19 mouse cellular contexts compared by ENCODE assay signal in the genomic region with DNA sequence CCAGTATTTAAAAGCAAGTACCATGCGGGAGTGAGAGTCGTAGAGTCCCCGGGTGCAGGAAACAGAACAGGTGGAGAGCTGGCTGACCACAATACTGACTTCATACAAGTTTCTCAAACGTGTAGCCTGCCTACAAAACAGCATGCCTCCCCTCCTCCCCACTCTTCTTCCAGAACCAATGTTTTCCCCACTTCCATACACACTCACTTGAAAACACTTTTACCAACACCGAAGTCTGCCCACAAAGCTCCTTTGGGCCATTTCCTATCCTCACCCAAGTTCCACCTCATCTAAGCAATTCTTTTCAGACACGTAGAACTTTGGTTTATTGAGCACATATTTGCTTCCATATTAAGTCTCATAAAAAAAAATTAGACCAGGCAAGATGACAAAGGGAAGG. TPM values are rescaled to one million over a fixed set of nuclear protein-coding genes. Genes with fewer than 3 reads are reported as not detected.
DNase-seq lines count a peak whose midpoint lies in the region; ATAC-seq lines count a peak whose summit lies in the region.
"Had no signal": no experiment of that assay in that cellular context is flagged by ENCODE, and none has a peak within 500 bp of the region (broad histone marks: within the 10 kb centered on the region; RNA-seq: fewer than 3 reads in every experiment).

No protein-coding gene starts in this region.

- peaks cover 98% of the 10 kb centered on the region for H3K27me3 ChIP-seq in lung, embryonic 15.5 days
- peaks cover 100% of the 10 kb centered on the region for H3K27me3 ChIP-seq in embryonic facial prominence, embryonic 14.5 days (replicated peaks; ENCODE audit: control insufficient read depth, insufficient read depth, low read length)
- peaks cover 93% of the 10 kb centered on the region for H3K27me3 ChIP-seq in limb, embryonic 11.5 days (ENCODE audit: control insufficient read depth, insufficient read depth, low read length)

- WGBS in lung, embryonic 15.5 days, result 35% methylated on average over 6 of the region's 6 CpGs
- WGBS in embryonic facial prominence, embryonic 14.5 days, result 4% methylated on average over 6 of the region's 6 CpGs
- WGBS in limb, embryonic 11.5 days, result under 1% methylated on average over 6 of the region's 6 CpGs

- H3K9me3 ChIP-seq in lung, embryonic 15.5 days, result no peaks in the 10 kb centered on the region
- H3K9me3 ChIP-seq in embryonic facial prominence, embryonic 14.5 days (ENCODE audit: control insufficient read depth, low read length), result no peaks in the 10 kb centered on the region
- H3K9me3 ChIP-seq in limb, embryonic 11.5 days (ENCODE audit: control insufficient read depth, low read length), result no peaks in the 10 kb centered on the region
- H3K9me3 ChIP-seq: neural tube, embryonic 12.5 days had no signal

- H3K4me1 ChIP-seq in lung, embryonic 15.5 days, result peaks cover 36% of the 10 kb centered on the region
- H3K4me1 ChIP-seq in embryonic facial prominence, embryonic 14.5 days (ENCODE audit: control insufficient read depth, insufficient read depth, low read length), result peaks cover 4% of the 10 kb centered on the region; the same call in 1 of the 2 replicates
- H3K4me1 ChIP-seq in limb, embryonic 11.5 days (ENCODE audit: control insufficient read depth, insufficient read depth, low read length), result peaks cover 30% of the 10 kb centered on the region

- H3K36me3 ChIP-seq in lung, embryonic 15.5 days, result no peaks in the 10 kb centered on the region
- H3K36me3 ChIP-seq in embryonic facial prominence, embryonic 14.5 days (ENCODE audit: control insufficient read depth, insufficient read depth, low read length), result no peaks in the 10 kb centered on the region
- no peaks in the 10 kb centered on the region for H3K36me3 ChIP-seq in limb, embryonic 11.5 days (ENCODE audit: control insufficient read depth, insufficient read depth, low read length)
- H3K36me3 ChIP-seq: neural tube, embryonic 12.5 days had no signal

- no peak overlapping the region for H3K27ac ChIP-seq in lung, embryonic 15.5 days
- H3K27ac ChIP-seq in embryonic facial prominence, embryonic 14.5 days (replicated peaks; ENCODE audit: low read depth, low read length), result peak overlapping the region; percentile 39; the same call in 1 of the 2 replicates
- no peak overlapping the region for H3K27ac ChIP-seq in limb, embryonic 11.5 days (replicated peaks; ENCODE audit: low read depth, low read length)
- H3K27ac ChIP-seq: gastrocnemius, adult 2 months; hindbrain, embryonic 14.5 days; neural tube, embryonic 12.5 days had no signal

- peak overlapping the region; percentile 77 for H3K4me2 ChIP-seq in lung, embryonic 15.5 days
- peak overlapping the region; percentile 18 for H3K4me2 ChIP-seq in embryonic facial prominence, embryonic 14.5 days (ENCODE audit: low read depth, low read length)
- no peak overlapping the region for H3K4me2 ChIP-seq in limb, embryonic 11.5 days (ENCODE audit: low read depth, severe bottlenecking)
- H3K4me2 ChIP-seq: hindbrain, embryonic 14.5 days; liver, embryonic 11.5 days had no signal

- ATAC-seq in lung, embryonic 15.5 days (ENCODE audit: borderline replicate concordance, extremely low read depth, low FRiP score, low TSS enrichment), result no peak
- no peak for ATAC-seq in embryonic facial prominence, embryonic 14.5 days (ENCODE audit: low read depth)
- no peak for ATAC-seq in limb, embryonic 11.5 days (ENCODE audit: insufficient number of reproducible peaks, low FRiP score, low TSS enrichment, low read depth)
- no peak for ATAC-seq in megakaryocyte-erythroid progenitor cell, adult 5-6 weeks (replicated peaks; ENCODE audit: low FRiP score, low TSS enrichment, poor library complexity, severe bottlenecking)

- H3K4me3 ChIP-seq in lung, embryonic 15.5 days, result no peak overlapping the region
- no peak overlapping the region for H3K4me3 ChIP-seq in embryonic facial prominence, embryonic 14.5 days (ENCODE audit: low read depth, low read length)
- H3K4me3 ChIP-seq in limb, embryonic 11.5 days (ENCODE audit: low read depth, low read length), result no peak overlapping the region
- H3K4me3 ChIP-seq: gastrocnemius, adult 2 months; neural tube, embryonic 12.5 days had no signal

- DNase-seq in lung, postnatal 36 days, result no peak
- DNase-seq in embryo, embryonic 9.5 days (ENCODE audit: extremely low spot score), result peak; percentile 20
- no peak for DNase-seq in embryonic facial prominence, embryonic 14.5 days (ENCODE audit: low spot score)
- peak; percentile 40 for DNase-seq in limb, embryonic 11.5 days (ENCODE audit: low spot score)
- no peak for DNase-seq in Muller cell, postnatal 12 days (ENCODE audit: inconsistent ontology term)
- DNase-seq: B cell, adult 2 months; cerebellum, adult 2 months; cerebellum, postnatal 36 days; gastrocnemius, adult 2 months; heart, postnatal 10 days; kidney, adult 8-10 months; kidney, postnatal 14 days; lung, adult 18-20 months; thymus, adult 18-20 months had no signal

- H3K9ac ChIP-seq in lung, embryonic 15.5 days, result no peak overlapping the region
- H3K9ac ChIP-seq in embryonic facial prominence, embryonic 14.5 days (ENCODE audit: low read depth, low read length), result 0 out of 2 replicates have a peak overlapping the region, but pooled peaks have one; percentile 1
- no peak overlapping the region for H3K9ac ChIP-seq in limb, embryonic 11.5 days (ENCODE audit: low read length)
- H3K9ac ChIP-seq: hindbrain, embryonic 14.5 days; neural tube, embryonic 12.5 days had no signal

RNA-seq across cellular contexts. Expression of gene Foxf2, which starts 2.3 kb away (rescaled TPM):
- polyA plus RNA-seq in lung, embryonic 15.5 days (2015; fragmentation: Nextera tagmentation; extraction: Ambion mirVana), result 29.5 and 30.4 TPM in 2 replicates
- polyA plus RNA-seq in embryonic facial prominence, embryonic 14.5 days (2014; fragmentation: Nextera tagmentation; extraction: Ambion mirVana), result 5.1 and 5.3 TPM in 2 replicates
- polyA plus RNA-seq in limb, embryonic 11.5 days (2014; fragmentation: Nextera tagmentation; extraction: Ambion mirVana), result 0.20 and 0.71 TPM in 2 replicates
- not detected in 2 replicates for total RNA-seq in megakaryocyte-erythroid progenitor cell, adult 5-6 weeks (2014; fragmentation: Nextera tagmentation)
- total RNA-seq in megakaryocyte-erythroid progenitor cell, adult 5-6 weeks (2017), result not detected in 2 replicates

Comparison
In these comparisons a context has a peak if more than half of its experiments do, and no peak if none do; other contexts are left out.
1. DNase-seq: peak in embryo, embryonic 9.5 days (single experiment) and limb, embryonic 11.5 days (single experiment); none in lung, postnatal 36 days (single experiment), embryonic facial prominence, embryonic 14.5 days (single experiment) and Muller cell, postnatal 12 days (single experiment).